Mouse (Mus musculus): Measurements from ENCODE around the gene Sytl3.
"Not testable (repeated sequence)": the region's sequence is repeated elsewhere in the genome, so short reads cannot be mapped to it uniquely, and the experiment has no call there.

- not testable (repeated sequence) for TF ChIP-seq CTCF (IDR thresholded peaks at IDR 0.05; ENCODE audit: borderline replicate concordance, extremely low read depth, insufficient read depth, insufficient read length); POLR2A (IDR thresholded peaks at IDR 0.05; ENCODE audit: borderline replicate concordance, extremely low read depth, insufficient read depth, insufficient read length, poor library complexity, severe bottlenecking)
Observed at GRCm38 (mm10) chr17:6624926-6625558, 33.9 kb upstream of the Sytl3 start.

Data from brain, embryonic 14.5 days (tissue).